Mouse (Mus musculus): ENCODE results near the gene Bcl2l11. TPM values are rescaled to one million over a fixed set of nuclear protein-coding genes. Genes with fewer than 3 reads are reported as not detected.

Gene Bcl2l11
- polyA plus RNA-seq, 1 experiment from 2014 or later, result 25.6 TPM

GRCm38 (mm10) chr2:128189691-128190090 lies 63.9 kb downstream of the Bcl2l11 start:
- ATAC-seq (ENCODE audit: low FRiP score, low TSS enrichment), result no peak
- Histone ChIP-seq H3K4me1 (ENCODE audit: insufficient read depth, low read length) (no peaks in the 10 kb centered on the region), H3K9ac (replicated peaks; ENCODE audit: low read length) (no peak overlapping the region), H3K4me2 (replicated peaks; ENCODE audit: low read depth, low read length) (no peak overlapping the region), H3K27me3 (ENCODE audit: insufficient read depth, low read length) (no peaks in the 10 kb centered on the region), H3K36me3 (ENCODE audit: insufficient read depth, low read length) (no peaks in the 10 kb centered on the region), H3K4me3 (ENCODE audit: low read length) (no peak overlapping the region), H3K27ac (ENCODE audit: low read length) (no peak overlapping the region), H3K9me3 (ENCODE audit: low read length) (no peaks in the 10 kb centered on the region)
- 58% methylated on average over 10 of the region's 10 CpGs for WGBS

GRCm38 (mm10) chr2:128190196-128190595 lies 64.4 kb downstream of the Bcl2l11 start:
- Histone ChIP-seq H3K4me1 (ENCODE audit: insufficient read depth, low read length) (no peaks in the 10 kb centered on the region), H3K36me3 (ENCODE audit: insufficient read depth, low read length) (no peaks in the 10 kb centered on the region), H3K9ac (replicated peaks; ENCODE audit: low read length) (no peak overlapping the region), H3K27me3 (ENCODE audit: insufficient read depth, low read length) (no peaks in the 10 kb centered on the region), H3K9me3 (ENCODE audit: low read length) (no peaks in the 10 kb centered on the region), H3K4me2 (replicated peaks; ENCODE audit: low read depth, low read length) (no peak overlapping the region), H3K4me3 (ENCODE audit: low read length) (no peak overlapping the region), H3K27ac (ENCODE audit: low read length) (no peak overlapping the region)
- no peak for ATAC-seq (ENCODE audit: low FRiP score, low TSS enrichment)
- 69% methylated on average over 5 of the region's 5 CpGs for WGBS

- no peak overlapping the region for H3K4me2 ChIP-seq (replicated peaks; ENCODE audit: low read depth, low read length)
- H3K36me3 ChIP-seq (ENCODE audit: insufficient read depth, low read length), result no peaks in the 10 kb centered on the region
- no peaks in the 10 kb centered on the region for H3K9me3 ChIP-seq (ENCODE audit: low read length)
- no peak overlapping the region for H3K9ac ChIP-seq (replicated peaks; ENCODE audit: low read length)
- H3K4me1 ChIP-seq (ENCODE audit: insufficient read depth, low read length), result no peaks in the 10 kb centered on the region
- no peak for ATAC-seq (ENCODE audit: low FRiP score, low TSS enrichment)
- no peak overlapping the region for H3K4me3 ChIP-seq (ENCODE audit: low read length)
- WGBS, result 71% methylated on average over 4 of the region's 4 CpGs
- no peak overlapping the region for H3K27ac ChIP-seq (ENCODE audit: low read length)
- H3K27me3 ChIP-seq (ENCODE audit: insufficient read depth, low read length), result no peaks in the 10 kb centered on the region
Measured at GRCm38 (mm10) chr2:128193411-128193810, 67.6 kb downstream of the Bcl2l11 start.

GRCm38 (mm10) chr2:128197379-128197778 lies 71.5 kb downstream of the Bcl2l11 start:
- Histone ChIP-seq H3K9me3 (ENCODE audit: low read length) (no peaks in the 10 kb centered on the region), H3K9ac (replicated peaks; ENCODE audit: low read length) (no peak overlapping the region), H3K27me3 (ENCODE audit: insufficient read depth, low read length) (no peaks in the 10 kb centered on the region), H3K4me3 (ENCODE audit: low read length) (no peak overlapping the region), H3K36me3 (ENCODE audit: insufficient read depth, low read length) (no peaks in the 10 kb centered on the region), H3K27ac (ENCODE audit: low read length) (no peak overlapping the region), H3K4me1 (ENCODE audit: insufficient read depth, low read length) (no peaks in the 10 kb centered on the region), H3K4me2 (replicated peaks; ENCODE audit: low read depth, low read length) (no peak overlapping the region)
- no peak for ATAC-seq (ENCODE audit: low FRiP score, low TSS enrichment)
- WGBS, result 72% methylated on average over 3 of the region's 3 CpGs

GRCm38 (mm10) chr2:128203147-128203546 lies 77.3 kb downstream of the Bcl2l11 start:
- Histone ChIP-seq H3K4me1 (ENCODE audit: insufficient read depth, low read length) (no peaks in the 10 kb centered on the region), H3K27ac (ENCODE audit: low read length) (no peak overlapping the region), H3K4me2 (replicated peaks; ENCODE audit: low read depth, low read length) (no peak overlapping the region), H3K4me3 (ENCODE audit: low read length) (no peak overlapping the region), H3K9me3 (ENCODE audit: low read length) (no peaks in the 10 kb centered on the region), H3K9ac (replicated peaks; ENCODE audit: low read length) (no peak overlapping the region), H3K36me3 (ENCODE audit: insufficient read depth, low read length) (no peaks in the 10 kb centered on the region), H3K27me3 (ENCODE audit: insufficient read depth, low read length) (no peaks in the 10 kb centered on the region)
- no peak for ATAC-seq (ENCODE audit: low FRiP score, low TSS enrichment)
- 32% methylated on average over 3 of the region's 3 CpGs for WGBS

- Histone ChIP-seq H3K4me3 (ENCODE audit: low read length) (no peak overlapping the region), H3K4me1 (ENCODE audit: insufficient read depth, low read length) (no peaks in the 10 kb centered on the region), H3K9me3 (ENCODE audit: low read length) (no peaks in the 10 kb centered on the region), H3K36me3 (ENCODE audit: insufficient read depth, low read length) (no peaks in the 10 kb centered on the region), H3K27ac (ENCODE audit: low read length) (no peak overlapping the region), H3K9ac (replicated peaks; ENCODE audit: low read length) (no peak overlapping the region), H3K4me2 (replicated peaks; ENCODE audit: low read depth, low read length) (no peak overlapping the region), H3K27me3 (ENCODE audit: insufficient read depth, low read length) (no peaks in the 10 kb centered on the region)
- WGBS, result 79% methylated on average over 6 of the region's 6 CpGs
- no peak for ATAC-seq (ENCODE audit: low FRiP score, low TSS enrichment)
Measured at GRCm38 (mm10) chr2:128203749-128204405, 78.0 kb downstream of the Bcl2l11 start.

GRCm38 (mm10) chr2:128208541-128208940 lies 82.7 kb downstream of the Bcl2l11 start:
- 78% methylated on average over 1 of the region's 1 CpGs for WGBS
- ATAC-seq (ENCODE audit: low FRiP score, low TSS enrichment), result no peak

GRCm38 (mm10) chr2:128209841-128210329 lies 84.0 kb downstream of the Bcl2l11 start:
- Histone ChIP-seq H3K9me3 (ENCODE audit: low read length) (no peaks in the 10 kb centered on the region), H3K27ac (ENCODE audit: low read length) (no peak overlapping the region), H3K4me2 (replicated peaks; ENCODE audit: low read depth, low read length) (no peak overlapping the region), H3K36me3 (ENCODE audit: insufficient read depth, low read length) (no peaks in the 10 kb centered on the region), H3K27me3 (ENCODE audit: insufficient read depth, low read length) (no peaks in the 10 kb centered on the region), H3K4me3 (ENCODE audit: low read length) (no peak overlapping the region), H3K9ac (replicated peaks; ENCODE audit: low read length) (no peak overlapping the region), H3K4me1 (ENCODE audit: insufficient read depth, low read length) (peaks cover 15% of the 10 kb centered on the region)
- ATAC-seq (ENCODE audit: low FRiP score, low TSS enrichment), result no peak
- WGBS, result 76% methylated on average over 2 of the region's 2 CpGs

More at GRCm38 (mm10) chr2:128208541-128208940, 82.7 kb downstream of the Bcl2l11 start:
- H3K36me3 ChIP-seq (ENCODE audit: insufficient read depth, low read length), result no peaks in the 10 kb centered on the region
- no peak overlapping the region for H3K9ac ChIP-seq (replicated peaks; ENCODE audit: low read length)
- H3K27ac ChIP-seq (ENCODE audit: low read length), result no peak overlapping the region
- H3K27me3 ChIP-seq (ENCODE audit: insufficient read depth, low read length), result no peaks in the 10 kb centered on the region
- no peak overlapping the region for H3K4me3 ChIP-seq (ENCODE audit: low read length)
- H3K4me2 ChIP-seq (replicated peaks; ENCODE audit: low read depth, low read length), result no peak overlapping the region
- H3K9me3 ChIP-seq (ENCODE audit: low read length), result no peaks in the 10 kb centered on the region
- peaks cover 15% of the 10 kb centered on the region for H3K4me1 ChIP-seq (ENCODE audit: insufficient read depth, low read length)

GRCm38 (mm10) chr2:128210376-128210775 lies 84.5 kb downstream of the Bcl2l11 start:
- ATAC-seq (ENCODE audit: low FRiP score, low TSS enrichment), result no peak

GRCm38 (mm10) chr2:128211022-128211880 lies 85.4 kb downstream of the Bcl2l11 start:
- no peak overlapping the region for H3K4me3 ChIP-seq (ENCODE audit: low read length)
- H3K27me3 ChIP-seq (ENCODE audit: insufficient read depth, low read length), result no peaks in the 10 kb centered on the region
- peak overlapping the region; percentile 15 for H3K4me2 ChIP-seq (replicated peaks; ENCODE audit: low read depth, low read length)
- no peaks in the 10 kb centered on the region for H3K9me3 ChIP-seq (ENCODE audit: low read length)
- H3K9ac ChIP-seq (replicated peaks; ENCODE audit: low read length), result no peak overlapping the region
- peaks cover 15% of the 10 kb centered on the region for H3K4me1 ChIP-seq (ENCODE audit: insufficient read depth, low read length)
- WGBS, result 21% methylated on average over 19 of the region's 19 CpGs
- H3K36me3 ChIP-seq (ENCODE audit: insufficient read depth, low read length), result no peaks in the 10 kb centered on the region
- peak overlapping the region; percentile 44 for H3K27ac ChIP-seq (ENCODE audit: low read length)
- ATAC-seq (ENCODE audit: low FRiP score, low TSS enrichment), result peak; percentile 74

More at GRCm38 (mm10) chr2:128210376-128210775, 84.5 kb downstream of the Bcl2l11 start:
- Histone ChIP-seq H3K9ac (replicated peaks; ENCODE audit: low read length) (no peak overlapping the region), H3K27ac (ENCODE audit: low read length) (peak overlapping the region; percentile 44; the same call in 1 of the 2 replicates), H3K36me3 (ENCODE audit: insufficient read depth, low read length) (no peaks in the 10 kb centered on the region), H3K4me3 (ENCODE audit: low read length) (no peak overlapping the region), H3K9me3 (ENCODE audit: low read length) (no peaks in the 10 kb centered on the region), H3K27me3 (ENCODE audit: insufficient read depth, low read length) (no peaks in the 10 kb centered on the region), H3K4me1 (ENCODE audit: insufficient read depth, low read length) (peaks cover 15% of the 10 kb centered on the region), H3K4me2 (replicated peaks; ENCODE audit: low read depth, low read length) (no peak overlapping the region)
- 44% methylated on average over 9 of the region's 9 CpGs for WGBS

Measured in kidney, embryonic 16.5 days (tissue).